In genomic region chr14:121102599-121102998, GRCm38 (mm10) we compare ENCODE assay signal across 14 mouse cellular contexts.
DNase-seq lines count a peak whose midpoint lies in the region; ATAC-seq and TF ChIP-seq lines count a peak whose summit lies in the region.
"Had no signal": no experiment of that assay in that cellular context is flagged by ENCODE, and none has a peak within 500 bp of the region (broad histone marks: within the 10 kb centered on the region; RNA-seq: fewer than 3 reads in every experiment).

No protein-coding gene starts in this region.

- H3K36me3 ChIP-seq in kidney, embryonic 15.5 days, result peaks cover 10% of the 10 kb centered on the region
- peaks cover 0 to 34% of the 10 kb centered on the region in 2 experiments for H3K36me3 ChIP-seq in CH12.LX (replicated peaks in 1 of 2; ENCODE audit: control insufficient read depth in 1 of 2, insufficient read depth in 1 of 2, low read length in 1 of 2)
- H3K36me3 ChIP-seq in embryonic facial prominence, embryonic 12.5 days, result peaks cover 6% of the 10 kb centered on the region
- peaks cover 23% of the 10 kb centered on the region for H3K36me3 ChIP-seq in limb, embryonic 12.5 days

- dilution Hi-C loops in CH12.LX (cut with MboI; ENCODE audit: extremely low pct_ligation_motif_present, extremely low pct_unique_long_range_greater_than_20kb, low sequenced_read_pairs), result no loop called here

- no peaks in the 10 kb centered on the region for H3K9me3 ChIP-seq in kidney, embryonic 15.5 days (replicated peaks)
- no peaks in the 10 kb centered on the region for H3K9me3 ChIP-seq in CH12.LX (replicated peaks; ENCODE audit: low read length)
- H3K9me3 ChIP-seq in embryonic facial prominence, embryonic 12.5 days, result no peaks in the 10 kb centered on the region
- H3K9me3 ChIP-seq in limb, embryonic 12.5 days, result no peaks in the 10 kb centered on the region
- H3K9me3 ChIP-seq: neural tube, embryonic 13.5 days had no signal

- H3K4me3 ChIP-seq in kidney, embryonic 15.5 days (replicated peaks), result no peak overlapping the region
- H3K4me3 ChIP-seq in CH12.LX (replicated peaks in 1 of 3; ENCODE audit: low read depth in 2 of 3, low read length in 2 of 3, poor library complexity in 1 of 3), result no peak overlapping the region
- H3K4me3 ChIP-seq in embryonic facial prominence, embryonic 12.5 days, result no peak overlapping the region
- H3K4me3 ChIP-seq in limb, embryonic 12.5 days (replicated peaks), result no peak overlapping the region
- H3K4me3 ChIP-seq: megakaryocyte, embryonic 14.5 days; neural tube, embryonic 13.5 days had no signal

- H3K27ac ChIP-seq in kidney, embryonic 15.5 days, result peak overlapping the region; percentile 79
- no peak overlapping the region for H3K27ac ChIP-seq in CH12.LX (ENCODE audit: insufficient read depth, low read depth)
- peak overlapping the region; percentile 79 for H3K27ac ChIP-seq in embryonic facial prominence, embryonic 12.5 days
- peak overlapping the region; percentile 60; the same call in 1 of the 2 replicates for H3K27ac ChIP-seq in limb, embryonic 12.5 days
- H3K27ac ChIP-seq: liver, embryonic 14.5 days had no signal

- no peak for TF ChIP-seq POLR2A in CH12.LX (IDR thresholded peaks at IDR 0.05; ENCODE audit: low read depth, low read length)

- no peak for ATAC-seq in kidney, embryonic 15.5 days (replicated peaks; ENCODE audit: low FRiP score)
- ATAC-seq in embryonic facial prominence, embryonic 12.5 days (ENCODE audit: insufficient number of reproducible peaks, insufficient read depth, low FRiP score, low TSS enrichment), result no peak
- ATAC-seq in limb, embryonic 12.5 days (ENCODE audit: insufficient number of reproducible peaks, insufficient read depth, low FRiP score, low TSS enrichment, low read depth), result no peak

- no peak overlapping the region for H3K9ac ChIP-seq in kidney, embryonic 15.5 days
- no peak overlapping the region for H3K9ac ChIP-seq in CH12.LX (ENCODE audit: insufficient read depth, low read depth)
- H3K9ac ChIP-seq in embryonic facial prominence, embryonic 12.5 days, result no peak overlapping the region
- H3K9ac ChIP-seq in limb, embryonic 12.5 days (replicated peaks), result no peak overlapping the region
- H3K9ac ChIP-seq: liver, embryonic 14.5 days; neural tube, embryonic 13.5 days had no signal

- TF ChIP-seq CTCF in CH12.LX (conservative IDR thresholded peaks at IDR 0.05 in 1 of 2, IDR thresholded peaks at IDR 0.05 in 1 of 2; ENCODE audit: low read depth in 2 of 2, low read length in 2 of 2), result no peak

- in situ Hi-C loops in CH12.LX (cut with MboI; ENCODE audit: low pct_ligation_motif_present, low pct_unique_long_range_greater_than_20kb, low sequenced_read_pairs), result no loop called here

- 85% methylated on average over 5 of the region's 5 CpGs for WGBS in kidney, embryonic 15.5 days
- 82% methylated on average over 5 of the region's 5 CpGs for WGBS in embryonic facial prominence, embryonic 12.5 days
- 83% methylated on average over 5 of the region's 5 CpGs for WGBS in limb, embryonic 12.5 days

- no peaks in the 10 kb centered on the region for H3K27me3 ChIP-seq in kidney, embryonic 15.5 days
- no peaks in the 10 kb centered on the region for H3K27me3 ChIP-seq in CH12.LX (replicated peaks)
- H3K27me3 ChIP-seq in embryonic facial prominence, embryonic 12.5 days, result no peaks in the 10 kb centered on the region
- H3K27me3 ChIP-seq in limb, embryonic 12.5 days, result no peaks in the 10 kb centered on the region
- H3K27me3 ChIP-seq: neural tube, embryonic 13.5 days had no signal

- no peak for TF ChIP-seq RAD21 in CH12.LX (IDR thresholded peaks at IDR 0.05; ENCODE audit: low read depth, low read length)

- TF ChIP-seq EP300 in CH12.LX (IDR thresholded peaks at IDR 0.05; ENCODE audit: low read length), result peak; percentile 83

- H3K4me1 ChIP-seq in kidney, embryonic 15.5 days, result peaks cover 90% of the 10 kb centered on the region
- H3K4me1 ChIP-seq in CH12.LX (ENCODE audit: control insufficient read depth in 1 of 2, insufficient read depth in 2 of 2), result peaks cover 5 to 33% of the 10 kb centered on the region in 2 experiments; a peak in 3 of 4 replicates
- H3K4me1 ChIP-seq in embryonic facial prominence, embryonic 12.5 days, result peaks cover 79% of the 10 kb centered on the region
- peaks cover 88% of the 10 kb centered on the region for H3K4me1 ChIP-seq in limb, embryonic 12.5 days (replicated peaks)
- H3K4me1 ChIP-seq: megakaryocyte, embryonic 14.5 days had no signal

- no peaks in the 10 kb centered on the region for H3K79me2 ChIP-seq in CH12.LX (replicated peaks; ENCODE audit: control insufficient read depth, extremely low read depth, insufficient read depth, poor library complexity, severe bottlenecking)

- H3K4me2 ChIP-seq in kidney, embryonic 15.5 days, result no peak overlapping the region
- H3K4me2 ChIP-seq in CH12.LX (ENCODE audit: insufficient read depth, low read depth, poor library complexity, severe bottlenecking), result no peak overlapping the region
- H3K4me2 ChIP-seq in embryonic facial prominence, embryonic 12.5 days (replicated peaks), result no peak overlapping the region
- no peak overlapping the region for H3K4me2 ChIP-seq in limb, embryonic 12.5 days
- H3K4me2 ChIP-seq: neural tube, embryonic 13.5 days had no signal

- no peak for DNase-seq in kidney, adult 8-10 months
- peak; percentile 65 for DNase-seq in CH12.LX (ENCODE audit: extremely low read depth)
- DNase-seq in thymus, postnatal 14 days, result no peak
- DNase-seq in adrenal gland, adult 8-10 months, result no peak
- DNase-seq: adrenal gland, postnatal 10 days; cerebellum, adult 9-10 months; embryo, embryonic 11 days; right cerebral cortex, adult 18-20 months had no signal

TF ChIP-seq in CH12.LX, 34 proteins besides CTCF, POLR2A, EP300 and RAD21:
- TF ChIP-seq GABPA (IDR thresholded peaks at IDR 0.05; ENCODE audit: insufficient replicate concordance, low read depth, low read length), result no peak
- TF ChIP-seq USF1 (IDR thresholded peaks at IDR 0.05; ENCODE audit: low read depth, low read length), result no peak
- TF ChIP-seq JUND (conservative IDR thresholded peaks at IDR 0.05; ENCODE audit: low read depth, low read length), result peak; percentile 87
- TF ChIP-seq IRF4 (IDR thresholded peaks at IDR 0.05; ENCODE audit: low read depth, low read length), result peak; percentile 48
- no peak for TF ChIP-seq ELF1 (IDR thresholded peaks at IDR 0.05; ENCODE audit: low read depth, low read length)
- TF ChIP-seq MYC (IDR thresholded peaks at IDR 0.05; ENCODE audit: low read depth, low read length), result 0 out of 2 replicates have a peak, but pooled peaks have one; percentile 23
- no peak for TF ChIP-seq KAT2A (IDR thresholded peaks at IDR 0.05; ENCODE audit: insufficient replicate concordance, low read length)
- no peak for TF ChIP-seq TCF12 (IDR thresholded peaks at IDR 0.05; ENCODE audit: low read depth, low read length)
- TF ChIP-seq MAFK (IDR thresholded peaks at IDR 0.05; ENCODE audit: insufficient replicate concordance, low read length), result no peak
- TF ChIP-seq BHLHE40 (IDR thresholded peaks at IDR 0.05; ENCODE audit: low read depth, low read length), result peak; percentile 76
- TF ChIP-seq ETS1 (conservative IDR thresholded peaks at IDR 0.05; ENCODE audit: low read depth, low read length), result peak; percentile 95
- no peak for TF ChIP-seq CHD2 (IDR thresholded peaks at IDR 0.05; ENCODE audit: low read length)
- TF ChIP-seq JUN (IDR thresholded peaks at IDR 0.05; ENCODE audit: insufficient read depth, low read depth, low read length), result peak; percentile 86
- TF ChIP-seq MAX (IDR thresholded peaks at IDR 0.05; ENCODE audit: low read length), result 0 out of 2 replicates have a peak, but pooled peaks have one; percentile 22
- TF ChIP-seq E2F4 (IDR thresholded peaks at IDR 0.05; ENCODE audit: insufficient replicate concordance, low read depth, low read length), result no peak
